Mouse (Mus musculus): ENCODE measurements at regions not wholly inside any gene's neighbourhood (a gene's known extent, or its start where the extent isn't known, plus 50 kb on each side); places are given as distances from the start of the nearest gene placed in this dataset.

Small RNAs in the stretch of these regions (microRNA-seq; reads per million reads assigned to microRNA genes)
- gene Gm23154, result 0 reads per million in 2 experiments
